Mouse (Mus musculus) bone marrow macrophage, adult 2 months (primary cell): ENCODE results near the gene Tmeff1. TPM values are rescaled to one million over a fixed set of nuclear protein-coding genes. Genes with fewer than 3 reads are reported as not detected.

ENCODE experiments used
- H3K27ac ChIP-seq: 2 replicates; pipeline ENCODE4 v1.5.1; 2012; ENCODE audit warnings: low read depth, low read length; ENCODE audit not compliant: insufficient read depth
- H3K4me1 ChIP-seq: 2 replicates; pipeline ENCODE4 v1.6.1; 2012; ENCODE audit warnings: low read length; ENCODE audit not compliant: control insufficient read depth, insufficient read depth
- H3K4me3 ChIP-seq: 2 replicates; pipeline ENCODE4 v1.5.1; 2012; ENCODE audit warnings: mild to moderate bottlenecking, low read length, moderate library complexity; ENCODE audit not compliant: insufficient read depth
- CTCF ChIP-seq: IDR thresholded peaks from 2 replicates; pipeline ENCODE4 v1.5.1; 2012; ENCODE audit warnings: low read depth, mild to moderate bottlenecking, low read length, moderate library complexity
- POLR2A ChIP-seq: IDR thresholded peaks from 2 replicates; pipeline ENCODE4 v1.6.1; 2012; ENCODE audit warnings: mild to moderate bottlenecking, low read depth, low read length, borderline replicate concordance
- polyA plus RNA-seq: library from polyadenylated mRNA; stranded (reverse); fragments of >200 nt; gene quantifications from 2 replicates; pipeline ENCODE4 v1.2.4, GENCODE M21; 2012; ENCODE audit not compliant: missing spikeins, insufficient read depth, insufficient read length

Gene Tmeff1
- polyA plus RNA-seq: 0.47 TPM in 1 of 2 replicates, not detected in the other

DNA sequence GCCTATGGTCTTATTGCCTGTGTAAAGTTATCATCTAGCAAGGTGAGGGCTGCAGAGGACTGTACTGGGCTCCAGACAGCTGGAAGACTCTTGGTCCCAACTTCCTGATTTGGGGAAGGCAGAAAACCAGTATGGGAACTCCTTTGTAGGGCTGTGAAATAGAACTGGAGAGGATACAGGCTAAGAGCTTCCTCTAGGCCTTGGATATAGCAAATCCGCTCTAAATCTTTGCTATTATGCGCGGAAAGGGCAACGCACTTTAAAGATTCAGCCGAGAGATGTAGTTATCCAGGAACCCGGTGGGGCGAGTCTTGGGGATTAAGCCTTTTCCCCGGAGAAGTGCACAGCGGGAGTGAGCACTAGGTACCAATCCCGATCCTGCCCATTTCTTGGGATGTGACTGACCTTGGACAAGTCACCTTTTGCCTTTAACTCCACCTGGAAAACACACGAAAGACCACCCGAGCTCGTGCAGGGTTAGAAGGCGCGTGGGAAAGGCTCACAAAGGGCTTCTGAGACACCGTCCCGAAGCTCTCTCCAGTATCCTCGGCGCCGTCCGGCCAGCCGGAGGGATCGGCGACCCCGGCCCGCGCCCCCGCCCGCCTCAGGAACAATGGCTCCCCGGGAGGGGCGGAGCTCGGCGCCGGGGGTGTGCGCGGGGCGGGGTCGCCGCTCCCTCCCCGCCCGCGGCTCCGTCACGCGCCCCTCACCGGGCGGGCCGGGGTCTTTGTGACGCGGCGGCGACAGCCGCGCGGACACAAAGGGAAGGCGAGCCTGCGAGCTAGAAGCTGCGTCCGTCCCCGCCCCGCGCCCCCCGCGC is at the start of gene Tmeff1:
Gene Tmeff1 (plus strand): TSS at position 754 of the 820 bp plus-strand sequence.
- TF ChIP-seq CTCF (no peak), POLR2A (no peak)
- H3K4me3 ChIP-seq: peak within 1 kb of the TSS; percentile 62
- no peak within 1 kb of the TSS for H3K27ac ChIP-seq
- H3K4me1 ChIP-seq: no peaks in the 10 kb centered on the region

DNA sequence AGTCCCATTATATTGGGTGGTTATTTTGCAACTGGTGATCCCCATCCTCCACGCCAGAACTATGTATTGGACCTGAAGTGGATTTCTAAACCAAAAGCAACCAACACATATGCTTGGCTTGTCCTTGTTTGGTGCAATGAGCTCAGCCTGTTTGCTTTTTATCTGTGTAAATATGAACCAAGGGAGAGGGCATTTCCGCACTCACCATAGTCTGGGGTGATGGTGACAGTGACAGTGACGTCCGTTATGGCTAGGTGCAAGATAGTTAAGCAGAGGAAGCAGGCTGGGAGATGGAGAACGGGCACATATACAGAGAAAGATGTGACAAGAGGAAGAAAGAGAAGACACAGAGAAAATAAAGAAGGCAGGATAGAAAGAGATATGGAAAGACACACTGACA is 48.7 kb upstream of the Tmeff1 start:
- no peak for TF ChIP-seq CTCF
- TF ChIP-seq POLR2A: no peak
- Histone ChIP-seq H3K4me3 (no peak overlapping the region), H3K27ac (no peak overlapping the region), H3K4me1 (peaks cover 3% of the 10 kb centered on the region; the same call in 1 of the 2 replicates)

DNA sequence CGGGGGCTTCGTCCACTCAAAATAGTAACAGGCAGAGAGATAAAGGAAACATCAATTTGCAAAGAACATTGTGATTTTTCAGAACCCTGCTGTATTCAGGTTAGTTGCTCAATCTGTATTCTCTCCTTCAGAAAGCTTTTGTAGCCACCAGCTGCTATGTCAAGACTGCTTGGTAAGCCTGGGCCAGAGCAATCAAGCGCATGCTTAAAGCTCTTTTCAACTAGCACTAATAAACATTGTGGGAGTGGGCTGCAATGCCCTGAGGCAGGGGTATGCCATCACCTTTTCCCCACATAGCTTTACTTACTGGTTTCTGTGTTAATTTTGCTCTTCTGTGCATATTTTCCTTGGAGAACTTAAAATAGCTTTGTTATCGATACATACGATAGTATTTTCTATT is 48.0 kb upstream of the Tmeff1 start:
- Histone ChIP-seq H3K4me3 (no peak overlapping the region), H3K27ac (no peak overlapping the region), H3K4me1 (peaks cover 3% of the 10 kb centered on the region; the same call in 1 of the 2 replicates)
- no peak for TF ChIP-seq POLR2A
- TF ChIP-seq CTCF: no peak

DNA sequence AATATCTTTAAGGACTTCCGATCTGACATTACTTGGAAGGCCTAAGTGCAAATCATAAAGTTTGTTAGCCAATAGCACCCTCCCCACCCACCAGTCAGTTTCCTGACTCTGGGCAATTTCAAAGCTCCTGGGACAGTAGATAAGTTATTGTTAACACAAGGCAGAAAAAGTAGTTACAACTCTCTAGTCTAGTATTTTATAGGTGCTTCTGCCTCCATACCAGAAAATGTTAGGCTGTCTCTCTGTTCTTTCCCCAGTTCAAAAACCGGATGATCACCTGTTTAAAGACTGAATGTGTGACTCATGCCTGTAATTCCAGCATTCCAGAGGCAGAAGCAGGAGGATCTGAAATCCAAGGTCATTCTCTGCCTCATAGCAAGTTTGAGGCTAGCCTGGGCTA is 46.4 kb upstream of the Tmeff1 start:
- Histone ChIP-seq H3K27ac (no peak overlapping the region), H3K4me3 (no peak overlapping the region), H3K4me1 (peaks cover 7% of the 10 kb centered on the region; the same call in 1 of the 2 replicates)
- no peak for TF ChIP-seq POLR2A
- no peak for TF ChIP-seq CTCF

DNA sequence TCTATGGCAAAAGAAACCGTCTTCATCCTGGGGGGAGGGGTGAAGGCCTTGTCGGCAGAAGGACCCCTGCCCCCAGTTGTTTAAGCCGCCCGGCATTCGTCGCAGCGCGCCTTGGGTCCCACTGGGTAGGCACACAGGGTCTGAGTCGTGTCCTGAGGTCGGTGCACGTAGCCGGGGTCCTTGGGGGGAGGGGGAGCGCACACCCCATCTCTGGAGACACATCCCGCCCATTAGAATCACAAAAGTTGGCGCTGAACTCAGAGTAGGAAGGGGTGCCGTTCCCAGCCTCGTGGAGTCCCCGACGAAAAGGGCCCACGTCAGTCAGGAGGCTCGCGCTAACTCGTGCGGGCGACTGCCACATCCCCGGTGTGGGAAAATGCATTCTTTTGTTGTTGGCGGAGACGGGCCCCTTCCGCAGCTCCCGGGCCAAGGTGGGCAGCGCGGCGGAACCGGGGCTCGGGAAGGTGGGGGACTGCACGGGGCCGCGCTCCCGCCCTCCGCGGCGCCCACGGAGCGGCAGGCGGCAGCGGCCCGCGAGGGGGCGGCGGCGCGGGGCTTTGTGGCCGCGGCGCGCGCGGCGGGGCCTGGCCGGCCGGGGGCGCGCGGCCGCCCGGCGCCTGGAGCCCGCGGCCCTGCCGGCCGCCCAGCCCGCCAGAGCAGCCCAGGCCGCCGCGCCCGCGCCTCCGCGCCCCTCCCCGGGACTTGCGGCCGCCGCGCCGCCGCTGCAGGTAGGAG is 45.0 kb upstream of the Tmeff1 start, which contains the start of gene Msantd3:
Gene Msantd3 (plus strand): TSS at position 95 of the 735 bp plus-strand sequence.
- TF ChIP-seq CTCF (no peak), POLR2A (no peak)
- Histone ChIP-seq H3K4me1 (peaks cover 7% of the 10 kb centered on the region; the same call in 1 of the 2 replicates), H3K27ac (no peak within 1 kb of the TSS), H3K4me3 (peak within 1 kb of the TSS; percentile 66)

DNA sequence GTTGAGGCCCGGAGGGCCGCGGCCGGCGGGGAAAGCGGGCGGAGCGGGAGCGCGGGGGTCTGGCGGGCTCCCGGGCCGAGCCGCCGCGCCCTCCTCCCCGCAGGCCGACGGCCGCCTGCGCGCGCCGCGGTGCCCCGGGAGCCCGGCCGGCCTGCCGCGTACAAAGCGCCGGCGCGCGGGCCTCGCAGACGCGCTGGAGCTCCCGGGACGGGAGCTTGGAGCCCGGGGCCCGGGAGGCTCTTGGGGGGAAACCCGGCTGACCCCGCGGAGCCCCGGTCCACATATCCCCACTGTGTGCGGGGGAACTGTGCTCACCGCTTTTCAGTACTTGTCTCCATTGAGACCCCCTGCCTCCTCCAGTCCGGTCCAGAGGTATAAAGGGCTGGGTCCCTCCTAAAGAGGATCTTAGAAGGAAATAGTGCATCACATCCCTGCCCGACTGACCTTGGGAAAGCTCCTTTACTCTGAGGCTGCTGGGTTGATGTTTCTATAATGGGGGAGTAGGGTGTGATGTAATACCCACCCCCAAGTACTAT is 44.3 kb upstream of the Tmeff1 start:
- TF ChIP-seq CTCF (no peak), POLR2A (no peak)
- Histone ChIP-seq H3K27ac (no peak overlapping the region), H3K4me1 (peaks cover 7% of the 10 kb centered on the region; the same call in 1 of the 2 replicates), H3K4me3 (peak overlapping the region; percentile 66)

DNA sequence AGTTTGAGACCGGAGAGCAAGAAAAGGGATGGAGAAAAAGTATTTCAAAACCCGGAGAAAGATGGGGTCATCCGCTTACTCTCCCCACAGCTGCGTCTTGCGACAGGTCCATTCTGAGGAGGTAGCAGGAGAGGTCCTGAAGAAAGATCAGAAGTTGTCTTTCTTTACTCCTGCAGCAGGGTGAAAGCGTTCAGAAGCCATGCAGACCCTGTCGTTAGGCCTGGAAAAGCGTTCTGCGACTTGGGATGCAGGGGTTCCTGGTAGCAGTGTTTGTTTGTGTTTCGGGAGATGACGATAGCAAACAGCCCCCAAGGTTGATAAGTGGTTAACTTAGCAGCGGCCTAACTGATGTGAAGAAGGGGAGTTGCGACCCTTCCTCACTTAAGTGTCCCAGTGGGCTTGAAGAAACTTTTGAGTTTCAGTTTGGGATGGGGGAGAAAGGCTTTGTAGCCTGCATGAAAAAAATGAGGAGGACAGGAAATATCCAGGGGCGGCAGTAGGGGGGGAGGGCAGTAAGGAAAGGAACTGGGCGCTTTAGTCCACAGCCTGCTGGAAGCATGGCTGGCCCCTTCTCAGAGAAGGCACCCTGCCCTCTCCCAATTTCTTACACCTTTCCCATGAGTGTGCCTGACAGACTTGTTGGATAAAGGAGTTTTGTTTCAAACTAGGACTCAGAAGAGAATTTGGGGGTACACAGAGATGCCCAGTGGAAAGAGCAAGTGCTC is 43.3 kb upstream of the Tmeff1 start:
- H3K4me3 ChIP-seq: no peak overlapping the region
- no peak overlapping the region for H3K27ac ChIP-seq
- H3K4me1 ChIP-seq: peaks cover 7% of the 10 kb centered on the region; the same call in 1 of the 2 replicates
- TF ChIP-seq CTCF: no peak
- TF ChIP-seq POLR2A: no peak

DNA sequence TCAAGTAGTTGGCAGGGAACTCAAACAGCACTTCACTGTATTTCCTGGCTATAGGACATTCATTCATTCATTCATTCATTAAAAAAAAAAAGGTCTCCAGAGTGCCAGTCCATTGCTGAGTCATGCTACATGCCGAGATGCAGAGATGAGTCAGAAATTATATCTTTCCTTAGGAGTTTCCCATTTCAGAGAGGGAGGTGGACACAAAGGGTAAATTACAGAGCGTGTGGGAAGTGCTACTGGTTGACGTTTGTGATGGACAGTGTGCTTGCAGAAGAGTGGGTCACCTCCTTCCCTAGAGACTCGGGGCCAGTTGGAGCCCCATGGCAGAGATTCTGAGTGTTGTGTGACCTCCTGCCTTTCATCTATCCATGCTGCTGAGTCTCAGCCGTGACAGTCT is 42.6 kb upstream of the Tmeff1 start:
- H3K4me1 ChIP-seq: peaks cover 7% of the 10 kb centered on the region; the same call in 1 of the 2 replicates
- H3K4me3 ChIP-seq: no peak overlapping the region
- H3K27ac ChIP-seq: no peak overlapping the region
- no peak for TF ChIP-seq CTCF
